Mouse (Mus musculus) C2C12 (cell line): ENCODE measurements at regions not wholly inside any gene's neighbourhood (a gene's known extent, or its start where the extent isn't known, plus 50 kb on each side); places are given as distances from the start of the nearest gene placed in this dataset.

Experiments used
- H3K27me3 ChIP-seq: one replicate; pipeline ENCODE4 v1.6.1; 2011; ENCODE audit not compliant: control insufficient read depth, insufficient read depth, insufficient read length
- H3K36me3 ChIP-seq: one replicate; pipeline ENCODE4 v1.6.1; 2011; ENCODE audit not compliant: control insufficient read depth, insufficient read depth
- H3K4me3 ChIP-seq: one replicate; pipeline ENCODE4 v1.5.1; 2011; ENCODE audit warnings: mild to moderate bottlenecking, control low read depth; ENCODE audit not compliant: poor library complexity, insufficient read depth, severe bottlenecking
- H3K79me2 ChIP-seq: one replicate; pipeline ENCODE4 v1.6.1; 2011; ENCODE audit not compliant: control insufficient read depth, insufficient read depth
- H3K79me3 ChIP-seq: one replicate; pipeline ENCODE4 v1.6.1; 2011; ENCODE audit warnings: low read depth, control low read depth
- H3ac ChIP-seq: one replicate; pipeline ENCODE3; 2011; ENCODE audit warnings: low read depth; ENCODE audit not compliant: control insufficient read depth, insufficient read length
- CEBPB ChIP-seq: IDR thresholded peaks from one replicate; pipeline ENCODE4 v1.6.1; 2011; ENCODE audit warnings: low read depth, mild to moderate bottlenecking, control low read depth, moderate library complexity
- CTCF ChIP-seq: IDR thresholded peaks from one replicate; pipeline ENCODE4 v1.5.1; 2011; ENCODE audit not compliant: control insufficient read depth, insufficient read depth, insufficient read length
- FOSL1 ChIP-seq: IDR thresholded peaks from one replicate; pipeline ENCODE4 v1.8.0; 2011; ENCODE audit warnings: mild to moderate bottlenecking, low read length; ENCODE audit not compliant: poor library complexity, insufficient read depth, severe bottlenecking
- MAX ChIP-seq: IDR thresholded peaks from one replicate; pipeline ENCODE4 v1.6.1; 2011; ENCODE audit warnings: mild to moderate bottlenecking, control low read depth
- MYOD1 ChIP-seq: IDR thresholded peaks from one replicate; pipeline ENCODE4 v1.6.1; 2011; ENCODE audit warnings: low read depth; ENCODE audit not compliant: control insufficient read depth, insufficient read length
- MYOG ChIP-seq: IDR thresholded peaks from one replicate; pipeline ENCODE4 v1.6.1; 2011; ENCODE audit not compliant: control insufficient read depth, insufficient read length; ENCODE audit errors: extremely low read depth
- USF1 ChIP-seq: IDR thresholded peaks from one replicate; pipeline ENCODE4 v1.6.1; 2011; ENCODE audit warnings: low read depth, mild to moderate bottlenecking, control low read depth, moderate library complexity

- H3K27me3 ChIP-seq, result no peaks in the 10 kb centered on the region
- no peaks in the 10 kb centered on the region for H3K79me3 ChIP-seq
- no peak for TF ChIP-seq CTCF
- no peak for TF ChIP-seq CEBPB
- TF ChIP-seq MAX, result no peak
- TF ChIP-seq MYOG, result no peak
- TF ChIP-seq MYOD1, result no peak
- TF ChIP-seq FOSL1, result no peak
- TF ChIP-seq USF1, result no peak
- H3K4me3 ChIP-seq, result no peak overlapping the region
- H3K79me2 ChIP-seq, result no peaks in the 10 kb centered on the region
- H3ac ChIP-seq, result no peak overlapping the region
- H3K36me3 ChIP-seq, result no peaks in the 10 kb centered on the region
Measured at GRCm38 (mm10) chr9:84569533-84569932, 644.6 kb downstream of the Bckdhb start.

DNA sequence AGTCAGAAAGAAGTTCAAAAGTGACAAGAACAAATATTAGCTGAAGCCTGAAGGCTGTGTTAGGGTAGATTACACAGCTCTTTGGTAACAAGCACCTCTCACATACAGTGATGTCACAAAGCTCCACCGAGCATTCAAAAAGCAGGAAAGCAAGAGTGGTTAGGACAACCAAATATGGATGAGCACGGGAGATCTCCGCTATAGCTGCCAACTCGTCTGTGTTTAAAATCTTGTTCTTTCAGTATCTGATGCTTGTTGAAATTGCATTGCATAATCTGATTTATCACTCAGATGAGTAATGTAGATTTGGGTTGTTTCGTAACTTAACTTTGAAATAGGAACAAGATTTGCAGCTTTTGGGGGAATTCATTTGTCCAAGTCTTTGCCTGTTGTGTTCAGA is 652.8 kb downstream of the Bckdhb start:
- no peaks in the 10 kb centered on the region for H3K36me3 ChIP-seq
- no peak overlapping the region for H3ac ChIP-seq
- H3K27me3 ChIP-seq, result no peaks in the 10 kb centered on the region
- no peaks in the 10 kb centered on the region for H3K79me2 ChIP-seq
- H3K4me3 ChIP-seq, result no peak overlapping the region
- no peak for TF ChIP-seq MYOD1
- TF ChIP-seq FOSL1, result no peak
- TF ChIP-seq MAX, result no peak
- TF ChIP-seq CEBPB, result no peak
- TF ChIP-seq USF1, result no peak
- TF ChIP-seq CTCF, result no peak
- TF ChIP-seq MYOG, result no peak
- H3K79me3 ChIP-seq, result no peaks in the 10 kb centered on the region

GRCm38 (mm10) chr9:84587791-84588190 is 662.8 kb downstream of the Bckdhb start:
- Histone ChIP-seq H3K4me3 (no peak overlapping the region), H3K36me3 (no peaks in the 10 kb centered on the region), H3ac (no peak overlapping the region), H3K27me3 (no peaks in the 10 kb centered on the region), H3K79me3 (no peaks in the 10 kb centered on the region), H3K79me2 (no peaks in the 10 kb centered on the region)
- TF ChIP-seq MYOD1 (no peak), FOSL1 (no peak), CTCF (no peak), CEBPB (no peak), USF1 (no peak), MAX (no peak), MYOG (no peak)

DNA sequence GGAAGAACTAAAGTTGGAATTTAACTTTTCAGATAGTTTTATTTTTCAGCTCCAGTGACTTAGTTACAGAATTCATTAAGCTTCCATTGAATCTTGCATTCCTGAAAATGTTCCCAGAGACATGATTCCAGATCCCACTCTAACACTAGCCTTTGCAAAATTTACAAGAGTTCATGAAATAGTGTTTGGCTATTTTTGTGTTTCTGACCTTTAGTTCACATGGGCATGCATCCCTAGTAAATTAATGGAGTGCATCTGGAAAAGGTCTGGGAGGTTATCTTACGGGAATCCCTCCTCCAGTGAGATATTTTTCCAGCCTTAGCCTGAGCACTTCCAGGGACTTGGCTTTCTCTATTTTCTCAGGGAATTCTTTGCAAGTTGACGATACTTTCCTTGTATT is 669.8 kb downstream of the Bckdhb start:
- no peak for TF ChIP-seq MAX
- no peak for TF ChIP-seq CEBPB
- TF ChIP-seq MYOD1, result no peak
- TF ChIP-seq CTCF, result no peak
- no peak for TF ChIP-seq FOSL1
- TF ChIP-seq USF1, result no peak
- TF ChIP-seq MYOG, result no peak
- H3K27me3 ChIP-seq, result no peaks in the 10 kb centered on the region
- H3K79me2 ChIP-seq, result no peaks in the 10 kb centered on the region
- H3ac ChIP-seq, result no peak overlapping the region
- H3K79me3 ChIP-seq, result no peaks in the 10 kb centered on the region
- no peaks in the 10 kb centered on the region for H3K36me3 ChIP-seq
- H3K4me3 ChIP-seq, result no peak overlapping the region
